In genomic region chr12:12010592-12010991, GRCm38 (mm10) we compare ENCODE assay signal across 21 mouse cellular contexts.
"Had no signal": no experiment of that assay in that cellular context is flagged by ENCODE, and none has a peak within 500 bp of the region (broad histone marks: within the 10 kb centered on the region; RNA-seq: fewer than 3 reads in every experiment).

No protein-coding gene starts in this region.

- H3K4me2 ChIP-seq: hindbrain, embryonic 15.5 days; limb, embryonic 12.5 days; limb, embryonic 15.5 days; liver, embryonic 11.5 days had no signal

- H3K27ac ChIP-seq: hindbrain, embryonic 15.5 days; limb, embryonic 12.5 days; limb, embryonic 15.5 days; liver, embryonic 14.5 days; stomach, postnatal 0 days had no signal

- H3K9ac ChIP-seq: hindbrain, embryonic 15.5 days; limb, embryonic 12.5 days; limb, embryonic 15.5 days; liver, embryonic 14.5 days; liver, postnatal 0 days had no signal

- DNase-seq: kidney, adult 18-20 months; kidney, adult 9 months; kidney, postnatal 14 days; kidney, postnatal 4 days; left cerebral cortex, postnatal 4 days; liver, postnatal 0 days; right cerebral cortex, adult 18-20 months; right cerebral cortex, postnatal 14 days; right cerebral cortex, postnatal 4 days; thymus, adult 2 months; thymus, postnatal 14 days; thymus, postnatal 4 days had no signal

- H3K4me3 ChIP-seq: hindbrain, embryonic 15.5 days; limb, embryonic 12.5 days; limb, embryonic 15.5 days; myocyte had no signal

- H3K36me3 ChIP-seq: hindbrain, embryonic 15.5 days; limb, embryonic 12.5 days; limb, embryonic 15.5 days had no signal

- H3K4me1 ChIP-seq: limb, embryonic 12.5 days; limb, embryonic 15.5 days had no signal

- H3K9me3 ChIP-seq: hindbrain, embryonic 15.5 days; limb, embryonic 12.5 days; limb, embryonic 15.5 days had no signal

- H3K27me3 ChIP-seq: hindbrain, embryonic 15.5 days; limb, embryonic 12.5 days; limb, embryonic 15.5 days had no signal

- ATAC-seq: inflammation-experienced regulatory T-cells, adult 6 months; intestine, embryonic 16.5 days; liver, postnatal 0 days had no signal
